Mouse (Mus musculus): ENCODE data around the gene Serinc4. TPM values are rescaled to one million over a fixed set of nuclear protein-coding genes. Genes with fewer than 3 reads are reported as not detected.

The Serinc4 gene
- total and polyA plus RNA-seq, 3 experiments = 0.38 to 1.2 TPM; not detected in 1

DNA sequence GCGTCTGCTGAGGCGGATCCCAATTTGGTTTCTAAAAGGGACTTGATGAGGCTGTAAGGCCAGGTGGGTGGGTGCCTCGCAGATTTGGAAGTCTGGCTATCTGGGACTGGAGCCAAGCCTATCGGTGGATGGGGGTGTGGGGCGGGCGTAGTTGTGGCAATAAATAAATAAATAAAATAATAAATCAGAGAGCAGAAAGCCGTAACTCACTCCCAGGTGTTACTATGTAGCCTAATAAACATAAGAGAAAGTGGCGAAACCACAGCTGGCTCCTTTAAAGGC, 13.6 kb downstream of the Serinc4 start:
- Histone ChIP-seq H3K27ac (ENCODE audit: control insufficient read depth, low read depth, low read length) (no peak overlapping the region), H3K9ac (ENCODE audit: control insufficient read depth, low read depth, low read length, poor library complexity, severe bottlenecking) (no peak overlapping the region), H3K36me3 (ENCODE audit: control insufficient read depth in 1 of 2, insufficient read depth in 2 of 2, low read length in 2 of 2) (peaks cover 0 to 18% of the 10 kb centered on the region in 2 experiments; a peak in 2 of 4 replicates), H3K4me1 (ENCODE audit: control insufficient read depth in 1 of 2, insufficient read depth in 2 of 2, low read length in 2 of 2) (peaks cover 11 to 27% of the 10 kb centered on the region in 2 experiments), H3K79me2 (ENCODE audit: control insufficient read depth, insufficient read depth, low read length, poor library complexity) (no peaks in the 10 kb centered on the region), H3K4me3 (ENCODE audit: control insufficient read depth in 1 of 2, insufficient read depth in 1 of 2, low read depth in 2 of 2, low read length in 2 of 2) (no peak overlapping the region), H3K27me3 (ENCODE audit: control insufficient read depth in 1 of 2, insufficient read depth in 2 of 2, low read length in 2 of 2) (no peaks in the 10 kb centered on the region), H3K9me3 (replicated peaks; ENCODE audit: insufficient read depth, low read length) (no peaks in the 10 kb centered on the region)
- TF ChIP-seq MXI1 (IDR thresholded peaks at IDR 0.05; ENCODE audit: low read depth, low read length) (no peak), HCFC1 (IDR thresholded peaks at IDR 0.05; ENCODE audit: low read depth, low read length) (no peak), ZNF384 (IDR thresholded peaks at IDR 0.05; ENCODE audit: low read depth, low read length) (no peak), SMC3 (IDR thresholded peaks at IDR 0.05; ENCODE audit: low read depth, low read length) (no peak), POLR2AphosphoS5 (IDR thresholded peaks at IDR 0.05; ENCODE audit: borderline replicate concordance, low read depth, low read length) (no peak), NELFE (IDR thresholded peaks at IDR 0.05; ENCODE audit: low read depth, low read length) (no peak), POLR2AphosphoS2 (IDR thresholded peaks at IDR 0.05; ENCODE audit: low read length) (no peak)
- no peak for DNase-seq (ENCODE audit: low read depth, low spot score)

DNA sequence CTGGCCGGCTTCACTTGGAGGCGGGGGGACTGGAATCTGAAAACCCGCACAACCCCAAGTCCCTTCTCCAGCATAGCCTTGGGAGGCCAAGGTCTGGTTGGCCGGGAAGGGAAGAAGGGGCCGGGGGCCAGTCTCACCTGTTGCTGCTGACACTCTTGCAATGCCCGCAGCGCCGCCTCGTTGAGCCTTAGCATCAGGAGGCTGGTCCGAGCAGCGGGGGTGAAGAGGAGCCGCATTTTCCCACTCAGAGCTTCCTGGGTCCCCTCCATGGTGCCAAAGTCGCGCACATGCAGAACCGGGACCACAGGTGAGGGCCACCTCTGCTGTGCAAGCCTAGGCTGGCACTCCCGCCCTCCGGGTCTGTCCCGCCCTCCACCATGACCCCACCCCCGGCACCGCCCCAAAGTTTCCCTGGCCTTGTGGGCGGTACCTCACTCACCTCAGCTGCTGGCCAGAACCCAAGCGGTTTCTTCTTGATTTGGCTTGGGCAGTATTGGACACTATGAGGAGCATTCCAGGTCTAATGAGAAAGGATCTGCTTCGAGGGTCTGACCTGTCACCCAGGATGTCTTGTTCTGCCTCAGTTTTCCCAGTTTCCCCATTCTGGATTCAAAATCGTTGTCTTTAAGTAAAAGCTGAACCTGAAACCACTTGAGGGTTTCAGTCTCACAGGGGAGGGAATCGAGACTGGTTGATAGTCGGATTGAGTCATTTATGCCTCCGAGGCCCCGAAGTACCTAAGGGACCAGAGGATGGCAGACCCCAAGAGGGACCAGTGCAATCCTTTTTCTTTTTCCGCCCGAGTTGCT, 14.1 kb downstream of the Serinc4 start:
- H3K9me3 ChIP-seq (replicated peaks; ENCODE audit: insufficient read depth, low read length) = no peaks in the 10 kb centered on the region
- H3K4me3 ChIP-seq (ENCODE audit: control insufficient read depth in 1 of 2, insufficient read depth in 1 of 2, low read depth in 2 of 2, low read length in 2 of 2) = no peak overlapping the region
- no peak for TF ChIP-seq TBP (IDR thresholded peaks at IDR 0.05; ENCODE audit: low read depth, low read length)
- TF ChIP-seq UBTF (IDR thresholded peaks at IDR 0.05; ENCODE audit: borderline replicate concordance, insufficient read depth, low read depth, low read length) = no peak
- no peak for TF ChIP-seq ETS1 (IDR thresholded peaks at IDR 0.05; ENCODE audit: low read depth, low read length)
- TF ChIP-seq MEF2A (IDR thresholded peaks at IDR 0.05; ENCODE audit: extremely low read depth, insufficient replicate concordance, low read depth, low read length, poor library complexity, severe bottlenecking) = no peak
- no peak for TF ChIP-seq USF2 (IDR thresholded peaks at IDR 0.05; ENCODE audit: borderline replicate concordance in 1 of 2, insufficient read depth in 1 of 2, low read depth in 1 of 2, low read length in 2 of 2)
- TF ChIP-seq ZMIZ1 (IDR thresholded peaks at IDR 0.05; ENCODE audit: low read depth, low read length) = no peak
- no peak for TF ChIP-seq GATA1 (IDR thresholded peaks at IDR 0.05; ENCODE audit: low read depth, low read length)
- no peak for TF ChIP-seq NELFE (IDR thresholded peaks at IDR 0.05; ENCODE audit: low read depth, low read length)
- no peak for TF ChIP-seq MYC (IDR thresholded peaks at IDR 0.05; ENCODE audit: low read depth, low read length)
- no peak for TF ChIP-seq TCF12 (IDR thresholded peaks at IDR 0.05; ENCODE audit: low read depth, low read length)
- no peak for TF ChIP-seq USF1 (IDR thresholded peaks at IDR 0.05; ENCODE audit: low read depth, low read length)
- TF ChIP-seq POLR2AphosphoS2 (IDR thresholded peaks at IDR 0.05; ENCODE audit: low read length) = no peak
- no peak for DNase-seq (ENCODE audit: low read depth, low spot score)
- H3K4me1 ChIP-seq (ENCODE audit: control insufficient read depth in 1 of 2, insufficient read depth in 2 of 2, low read length in 2 of 2) = peaks cover 9 to 24% of the 10 kb centered on the region in 2 experiments
- no peak overlapping the region for H3K27ac ChIP-seq (ENCODE audit: control insufficient read depth, low read depth, low read length)
- no peaks in the 10 kb centered on the region for H3K27me3 ChIP-seq (ENCODE audit: control insufficient read depth in 1 of 2, insufficient read depth in 2 of 2, low read length in 2 of 2)
- no peak overlapping the region for H3K9ac ChIP-seq (ENCODE audit: control insufficient read depth, low read depth, low read length, poor library complexity, severe bottlenecking)
- H3K36me3 ChIP-seq (ENCODE audit: control insufficient read depth in 1 of 2, insufficient read depth in 2 of 2, low read length in 2 of 2) = peaks cover 3 to 15% of the 10 kb centered on the region in 2 experiments; a peak in 3 of 4 replicates
- H3K79me2 ChIP-seq (ENCODE audit: control insufficient read depth, insufficient read depth, low read length, poor library complexity) = no peaks in the 10 kb centered on the region
